Mouse (Mus musculus) thymus, postnatal 0 days (tissue): ENCODE results near the gene Gm13057. TPM values are rescaled to one million over a fixed set of nuclear protein-coding genes. Genes with fewer than 3 reads are reported as not detected.
"Not testable (repeated sequence)": the region's sequence is repeated elsewhere in the genome, so short reads cannot be mapped to it uniquely, and the experiment has no call there.

Experiments
- DNase-seq: peaks from one replicate; pipeline ENCODE4 v3.0.0-alpha.2; 2015; ENCODE audit warnings: low spot score
- polyA plus RNA-seq: library from polyadenylated mRNA; unstranded; fragments of >200 nt; fragmentation: Nextera tagmentation; extraction: Ambion mirVana; gene quantifications from 2 replicates; pipeline ENCODE4 v1.2.1, GENCODE M21; 2015

Gene Gm13057
- not detected in 2 replicates for polyA plus RNA-seq

GRCm38 (mm10) chr4:143551400-143551799, at the start of gene Gm13057, which contains the start of gene BC080695:
Gene Gm13057, plus strand, starts transcription at chr4:143551709.
Gene BC080695, plus strand, starts transcription at chr4:143551700.
- not testable (repeated sequence) for DNase-seq

GRCm38 (mm10) chr4:143511043-143511442, 40.5 kb upstream of the Gm13057 start, which contains the start of gene Gm13043:
Gene Gm13043, plus strand, starts transcription at chr4:143511343.
- no peak for DNase-seq

GRCm38 (mm10) chr4:143535654-143536053, 15.9 kb upstream of the Gm13057 start, which contains the start of gene Gm13040:
Gene Gm13040, plus strand, starts transcription at chr4:143535954.
- DNase-seq = not testable (repeated sequence)

Other genes with a start within 250 kb of the Gm13057 start
- not detected in 2 replicates for gene Lrrc38, start 202.0 kb upstream of the Gm13057 start, polyA plus RNA-seq
- not detected in 2 replicates for gene Pramel1, start 157.3 kb upstream of the Gm13057 start, polyA plus RNA-seq
- gene Pramef8, start 139.3 kb upstream of the Gm13057 start, polyA plus RNA-seq = 17.9 and 19.1 TPM in 2 replicates
- not detected in 2 replicates for gene Oog4, start 101.4 kb upstream of the Gm13057 start, polyA plus RNA-seq
- gene Gm13043, start 40.4 kb upstream of the Gm13057 start, polyA plus RNA-seq = not detected in 2 replicates
- not detected in 2 replicates for gene Gm13040, start 15.8 kb upstream of the Gm13057 start, polyA plus RNA-seq
- not detected in 2 replicates for gene BC080695, start within 50 bp of the Gm13057 start, polyA plus RNA-seq
- gene Gm13083, start 63.3 kb downstream of the Gm13057 start, polyA plus RNA-seq = not detected in 2 replicates
- gene Gm13088, start 105.5 kb downstream of the Gm13057 start, polyA plus RNA-seq = not detected in 2 replicates
- not detected in 2 replicates for gene Gm13089, start 151.0 kb downstream of the Gm13057 start, polyA plus RNA-seq
- not detected in 2 replicates for gene Gm13078, start 167.7 kb downstream of the Gm13057 start, polyA plus RNA-seq
- not detected in 2 replicates for gene Gm13023, start 237.6 kb downstream of the Gm13057 start, polyA plus RNA-seq